Mouse (Mus musculus) adrenal gland, postnatal 14 days (tissue): ENCODE results near the gene Papolg. TPM values are rescaled to one million over a fixed set of nuclear protein-coding genes. Genes with fewer than 3 reads are reported as not detected.
"Not testable (repeated sequence)": the region's sequence is repeated elsewhere in the genome, so short reads cannot be mapped to it uniquely, and the experiment has no call there.

ENCODE experiments used
- DNase-seq: peaks from one replicate; pipeline ENCODE4 v3.0.0; 2021; ENCODE audit warnings: mixed read lengths
- long read RNA-seq, 2 experiments: library from polyadenylated mRNA; stranded (forward); transcript quantifications; one replicate each; pipeline ENCODE4 v2.0.0; 2021
- total RNA-seq: library from RNA; stranded (reverse); gene quantifications from 2 replicates; pipeline ENCODE4 v1.2.3, GENCODE M21; 2021

Papolg gene
- 10.7 and 13.0 TPM in 2 replicates for total RNA-seq
- long read RNA-seq, experiment 1, partial matches to known transcripts: 0 of 4 reads
- long read RNA-seq, experiment 1, other reads (novel, unspliced or antisense): 1 of 4 reads
- long read RNA-seq, experiment 2, partial matches to known transcripts: 0 of 3 reads
- long read RNA-seq, experiment 2, other reads (novel, unspliced or antisense): 0 of 3 reads

DNA sequence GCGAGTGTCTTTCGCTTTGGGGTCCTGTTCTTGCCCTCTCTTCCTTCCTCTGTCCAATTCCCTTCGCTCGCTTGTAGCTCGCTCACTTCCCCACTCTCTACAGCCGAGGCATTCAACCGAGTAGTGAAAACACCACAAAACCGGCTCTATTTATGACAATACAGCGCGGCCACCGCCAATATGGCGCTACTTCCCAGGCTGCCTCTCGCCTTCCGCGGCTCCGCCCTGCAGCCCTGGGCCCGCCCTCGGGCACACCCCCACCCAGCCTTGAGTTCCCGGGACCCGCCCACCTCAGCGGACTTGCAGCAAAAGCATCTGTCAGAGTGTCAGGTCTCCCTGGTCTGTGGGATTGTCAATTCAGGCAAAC lies at the start of gene Papolg:
TSS of gene Papolg (minus strand) at position 194 of the 367 bp plus-strand sequence.
- DNase-seq: peak; percentile 98

DNA sequence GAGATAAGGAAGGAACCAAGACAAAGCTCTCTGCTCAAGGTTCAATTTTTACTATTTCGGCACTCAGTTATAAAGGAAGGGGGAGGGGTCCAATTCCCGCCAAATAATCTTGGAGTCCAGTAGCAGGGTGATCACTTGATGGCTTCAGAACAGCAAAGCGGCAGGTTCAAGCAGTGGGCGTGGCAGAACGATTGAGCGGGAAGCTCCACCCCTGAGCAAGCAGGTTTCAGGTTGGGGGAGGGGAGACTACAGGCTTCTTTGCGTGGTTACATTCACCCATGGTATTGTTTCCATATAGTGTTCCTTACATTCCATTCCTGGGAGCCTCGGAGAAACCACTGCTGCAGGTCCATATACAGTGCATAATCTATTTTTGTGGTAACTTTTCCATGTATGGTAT lies 33.1 kb upstream of the Papolg start:
- not testable (repeated sequence) for DNase-seq

DNA sequence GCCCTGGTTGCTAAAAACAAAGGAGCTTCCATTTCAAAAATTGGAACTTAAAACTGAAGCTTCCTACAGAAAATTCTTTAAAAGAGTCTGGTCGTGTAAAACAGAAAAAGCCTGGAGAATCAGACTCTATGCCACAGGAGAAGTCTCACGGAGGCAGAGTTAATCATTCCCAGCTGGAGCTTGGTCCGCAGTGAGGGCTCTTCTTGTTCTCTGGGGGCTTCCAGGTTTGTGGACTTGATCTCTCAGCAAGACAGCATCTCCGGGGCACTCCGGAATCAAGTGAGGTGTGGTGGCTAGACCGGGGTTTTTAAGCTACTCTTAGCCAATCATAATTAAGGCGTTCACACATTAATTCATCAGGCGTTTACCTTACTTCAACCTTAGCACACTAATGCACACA lies 32.6 kb upstream of the Papolg start:
- no peak for DNase-seq

DNA sequence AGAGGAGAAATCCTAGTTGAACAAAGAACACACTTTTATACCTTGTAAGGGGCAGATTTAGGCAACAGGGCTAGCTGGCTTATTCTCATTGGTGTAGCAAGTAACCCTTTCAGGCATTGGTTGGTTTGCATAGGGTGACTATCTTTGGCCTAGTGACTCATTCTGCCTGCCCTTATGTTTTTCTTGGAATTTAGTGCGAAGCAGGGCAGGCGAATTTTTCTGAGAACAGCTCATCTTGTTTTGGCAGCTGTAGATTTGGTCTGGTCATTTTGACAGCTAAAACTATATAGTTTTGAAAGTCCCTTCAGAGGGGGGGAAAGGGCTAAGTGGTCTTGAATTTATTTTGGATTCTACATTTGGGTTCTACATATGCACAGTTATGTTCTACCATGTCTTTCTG lies 18.8 kb upstream of the Papolg start:
- DNase-seq: not testable (repeated sequence)

DNA sequence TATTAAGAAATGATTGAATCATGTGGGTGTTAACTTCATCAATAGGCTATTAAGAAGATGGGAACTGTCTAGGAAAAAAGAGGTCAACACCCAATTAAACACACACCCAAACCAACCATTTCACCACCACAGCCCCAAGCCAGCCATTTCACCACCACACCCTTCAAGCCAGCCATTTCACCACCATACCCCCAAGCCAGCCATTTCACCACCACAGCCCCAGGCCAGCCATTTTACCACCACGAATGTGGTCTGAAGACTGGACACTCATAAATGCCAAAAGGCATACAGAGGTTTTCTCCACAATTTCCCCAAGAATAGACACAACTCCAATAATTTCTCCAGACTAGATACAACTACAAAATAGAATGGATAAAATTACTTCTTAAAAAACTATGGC lies 8.9 kb upstream of the Papolg start:
- no peak for DNase-seq

DNA sequence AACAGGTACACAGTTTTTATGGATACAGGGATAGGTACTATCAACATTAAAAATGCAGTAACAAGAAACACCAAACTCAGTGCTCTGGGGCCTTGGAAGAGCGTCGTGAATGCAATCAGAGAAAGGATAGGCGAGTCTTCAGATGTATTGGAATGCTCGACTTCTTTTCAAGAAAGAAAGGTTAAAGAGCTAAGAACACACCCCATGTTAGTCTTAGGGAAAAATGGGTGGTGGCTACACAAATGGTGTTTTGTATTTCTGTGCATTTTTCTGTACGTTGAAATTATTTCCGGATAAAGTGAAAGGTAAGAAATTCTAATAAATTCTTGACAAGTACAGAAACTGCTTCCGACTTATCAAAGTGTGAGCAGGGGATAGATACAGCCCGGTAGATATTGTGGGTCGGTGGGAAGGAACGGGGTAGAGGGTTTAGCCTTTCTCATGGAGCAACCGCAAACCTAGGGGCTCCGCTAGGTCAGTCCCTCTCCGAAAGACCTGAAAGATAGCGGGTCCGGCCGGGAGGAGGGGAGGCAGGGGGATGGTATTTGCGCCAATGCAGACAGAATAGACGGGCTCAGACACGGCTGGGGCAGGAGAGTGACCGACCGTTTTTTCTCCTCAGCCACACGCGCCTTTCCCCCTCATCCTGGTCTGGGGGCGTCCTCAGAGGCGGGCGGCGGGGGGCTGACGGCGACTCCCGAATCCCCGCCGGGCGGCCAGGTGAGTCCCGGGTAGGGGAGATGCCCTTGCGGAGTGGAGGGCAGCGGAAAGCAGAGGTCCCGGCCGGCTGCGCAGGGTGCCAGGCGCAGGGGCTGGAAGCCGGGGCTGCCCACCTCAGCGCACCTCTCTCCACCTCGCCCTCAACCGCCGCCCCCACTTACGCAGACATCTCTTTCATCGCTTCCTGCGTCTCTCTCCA lies 653 bp downstream of the Papolg start:
- no peak for DNase-seq

DNA sequence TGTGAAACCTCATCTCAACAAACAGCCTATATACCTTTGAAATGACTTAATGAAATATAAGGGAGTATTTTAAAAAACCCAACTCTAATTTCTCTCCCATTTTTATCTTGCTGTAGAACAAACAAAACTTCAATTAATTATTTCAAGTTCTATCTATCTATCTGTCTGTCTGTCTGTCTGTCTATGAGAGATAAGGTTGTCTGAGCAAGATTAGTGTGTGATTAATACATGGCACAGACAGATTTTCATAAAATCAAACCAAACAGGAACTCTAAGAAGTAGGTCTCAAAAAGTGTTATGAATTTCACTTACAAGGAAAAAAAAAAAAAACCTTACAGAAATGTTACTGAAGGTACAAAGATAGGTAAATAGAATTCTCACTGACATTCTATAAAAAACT lies 1.5 kb downstream of the Papolg start:
- DNase-seq: no peak

DNA sequence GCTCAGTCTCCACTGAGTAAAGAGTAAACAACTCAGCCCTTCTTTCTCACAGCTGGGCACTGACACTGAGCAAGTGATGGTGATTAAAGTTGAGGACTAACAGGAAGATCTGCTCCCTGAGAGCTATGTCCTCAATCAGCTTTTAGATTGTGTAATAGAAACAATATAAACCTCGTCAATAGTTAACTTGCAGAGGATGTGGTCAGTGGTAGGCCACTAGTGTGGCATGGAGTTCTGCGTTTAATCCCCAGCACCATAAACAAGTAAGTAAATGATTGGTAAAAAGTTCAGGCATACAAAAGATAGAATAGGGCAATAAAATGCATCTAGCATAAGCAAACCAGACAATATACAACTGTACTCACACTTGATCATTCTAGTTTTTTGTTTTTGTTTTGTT lies 30.7 kb downstream of the Papolg start:
- DNase-seq: no peak

DNA sequence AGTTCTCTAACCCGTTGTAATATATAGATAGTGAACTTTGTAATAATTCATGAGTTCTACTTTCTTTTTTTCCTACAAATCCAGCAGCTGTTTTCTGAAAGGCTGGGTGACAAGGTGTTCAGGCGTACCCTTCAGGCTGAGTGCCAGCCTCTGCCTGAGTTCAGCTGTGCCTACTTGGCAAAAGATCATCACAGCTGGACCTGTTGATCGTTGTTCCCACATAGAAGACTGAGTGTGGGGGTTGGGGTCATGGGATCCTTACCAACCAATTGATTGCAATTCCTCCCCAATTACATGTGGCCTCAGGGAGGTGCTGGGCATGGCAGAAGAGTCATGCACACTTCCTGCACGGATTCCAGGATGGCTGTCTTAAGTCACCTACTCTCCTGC lies 38.3 kb downstream of the Papolg start:
- no peak for DNase-seq

DNA sequence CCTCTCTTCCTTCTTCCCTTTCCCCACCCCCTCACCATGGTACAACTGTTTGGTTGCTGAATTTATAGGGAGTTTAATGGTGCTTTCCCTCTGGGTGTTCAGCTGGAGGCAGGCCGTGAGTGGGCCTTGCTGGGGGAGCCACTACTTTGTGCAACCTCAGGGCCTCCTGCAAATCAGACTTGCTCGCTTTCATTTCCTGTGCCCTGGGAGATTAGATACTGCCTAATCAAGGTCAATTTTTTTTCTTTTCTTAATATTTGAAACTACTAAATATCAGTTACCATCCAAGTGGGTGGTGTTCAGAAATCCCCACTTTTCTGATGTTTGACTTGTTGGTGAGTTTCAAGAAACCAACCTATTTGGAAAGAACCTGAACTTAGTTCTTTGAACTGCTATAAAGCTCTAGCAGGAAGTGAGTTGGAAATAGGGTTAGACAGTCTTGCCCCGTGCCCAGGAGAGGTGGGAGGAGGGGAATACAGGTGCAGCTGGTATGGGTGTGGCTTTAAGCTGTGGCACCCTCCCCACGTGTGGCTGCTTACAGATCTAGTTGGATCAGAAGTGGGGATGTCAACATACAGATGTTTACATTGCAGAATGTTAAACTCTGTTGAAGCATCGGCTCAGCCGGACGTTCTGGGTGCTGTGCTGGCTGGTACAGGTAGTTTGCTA lies 38.9 kb downstream of the Papolg start:
- DNase-seq: no peak

DNA sequence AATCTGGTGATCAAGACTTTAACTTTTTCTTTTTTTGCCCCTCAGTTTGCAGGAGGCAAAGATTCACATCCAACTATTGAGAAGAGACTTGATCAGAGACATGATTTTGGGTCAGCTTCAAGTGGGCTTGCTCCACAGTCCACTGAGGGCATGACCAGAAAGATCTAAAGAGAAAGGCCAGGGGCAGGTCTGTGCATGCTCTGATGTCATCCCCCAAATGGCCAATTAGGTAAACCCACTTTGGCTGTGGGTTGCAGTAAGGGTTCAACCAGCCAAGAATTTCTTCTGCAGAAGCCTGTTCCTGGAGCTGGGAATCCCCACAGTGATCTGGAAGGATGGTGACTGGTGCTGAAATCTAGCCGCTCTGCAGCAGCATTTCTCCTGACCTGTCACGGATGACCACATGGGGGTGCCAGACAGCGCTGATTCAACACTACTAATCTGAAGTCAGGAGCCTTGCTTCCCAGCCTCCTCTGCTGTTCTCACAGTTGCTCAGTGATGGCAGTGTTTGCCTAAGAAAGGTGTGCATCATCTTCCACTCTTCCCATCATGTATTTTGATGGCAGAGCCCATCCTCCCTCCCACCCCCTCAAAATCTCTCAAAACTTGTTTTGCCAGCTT lies 39.8 kb downstream of the Papolg start:
- peak; percentile 84 for DNase-seq

DNA sequence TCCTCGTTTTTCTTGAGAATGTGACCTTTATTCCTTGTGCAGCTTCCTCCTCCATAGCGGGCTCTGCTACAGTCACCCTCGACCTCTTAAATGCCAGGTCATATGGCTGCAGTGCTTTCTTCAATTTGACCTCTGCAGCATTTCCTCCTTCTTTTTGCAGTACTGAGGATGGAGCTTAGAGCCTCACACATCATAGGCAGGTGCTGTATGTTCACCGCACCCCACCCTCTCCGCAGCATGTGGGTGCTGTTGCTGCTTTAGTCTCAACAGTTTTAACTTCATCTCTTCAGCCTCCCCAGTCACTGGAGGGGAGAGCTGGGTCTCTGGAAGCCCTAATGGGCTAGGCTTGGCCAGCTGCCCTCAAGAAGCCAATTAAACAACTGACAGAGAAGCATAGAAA lies 41.7 kb downstream of the Papolg start:
- DNase-seq: no peak

DNA sequence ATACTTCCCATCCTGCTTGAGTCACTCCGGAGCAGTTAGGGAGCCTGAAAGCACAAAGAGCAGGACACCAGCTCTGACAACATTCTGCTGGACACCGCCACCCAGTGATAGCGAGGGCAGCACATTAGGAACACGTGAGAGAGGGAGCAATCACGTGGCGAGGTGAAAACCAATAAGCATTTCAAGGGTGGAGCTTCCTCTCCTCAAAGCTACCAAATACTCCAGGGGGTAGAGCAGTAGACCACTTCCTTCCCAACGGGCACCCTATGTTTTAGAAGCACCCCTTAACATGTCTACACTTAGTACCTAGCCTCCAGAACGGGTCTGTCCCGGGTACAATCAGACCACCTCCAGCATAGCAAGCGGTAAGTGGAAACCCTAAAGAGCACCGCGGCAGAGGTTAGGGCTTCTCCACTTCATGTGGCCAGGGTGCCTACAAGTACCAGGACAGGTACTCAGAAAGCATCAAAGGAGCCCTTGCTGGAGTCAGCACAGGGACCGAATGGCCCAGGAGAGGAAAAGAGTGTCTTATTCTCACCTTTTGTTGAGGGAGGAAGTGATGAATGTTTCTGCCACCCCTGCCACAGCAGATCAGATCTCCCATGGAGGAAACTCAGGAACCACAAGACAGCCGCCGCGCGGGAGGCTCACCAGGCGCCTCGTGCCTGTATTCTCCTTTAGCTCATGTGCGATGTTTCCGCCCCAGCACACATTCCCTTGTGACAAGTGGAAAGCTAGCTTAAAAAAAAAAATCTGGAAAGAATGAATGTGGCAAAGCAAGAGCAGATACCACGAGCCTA lies 48.8 kb downstream of the Papolg start:
- no peak for DNase-seq

DNA sequence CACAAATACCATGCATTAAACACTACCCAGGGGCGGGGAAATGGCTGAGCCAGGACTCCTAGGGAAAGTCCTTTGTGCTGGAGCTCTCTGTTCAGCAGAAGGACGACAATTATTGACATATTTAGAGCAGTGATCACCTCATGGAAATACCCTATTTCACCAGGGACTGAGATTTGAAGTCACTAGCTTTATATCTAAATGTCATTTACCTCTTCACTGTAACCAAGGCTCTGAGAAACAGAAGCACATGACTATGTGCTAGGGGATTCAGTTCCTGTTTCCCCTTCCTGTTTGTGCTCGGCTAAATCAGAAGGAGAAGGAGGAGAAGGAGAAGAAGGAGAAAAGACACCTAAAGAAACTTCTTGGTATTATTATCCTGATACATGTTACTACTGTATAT lies 71.8 kb downstream of the Papolg start:
- DNase-seq: no peak

DNA sequence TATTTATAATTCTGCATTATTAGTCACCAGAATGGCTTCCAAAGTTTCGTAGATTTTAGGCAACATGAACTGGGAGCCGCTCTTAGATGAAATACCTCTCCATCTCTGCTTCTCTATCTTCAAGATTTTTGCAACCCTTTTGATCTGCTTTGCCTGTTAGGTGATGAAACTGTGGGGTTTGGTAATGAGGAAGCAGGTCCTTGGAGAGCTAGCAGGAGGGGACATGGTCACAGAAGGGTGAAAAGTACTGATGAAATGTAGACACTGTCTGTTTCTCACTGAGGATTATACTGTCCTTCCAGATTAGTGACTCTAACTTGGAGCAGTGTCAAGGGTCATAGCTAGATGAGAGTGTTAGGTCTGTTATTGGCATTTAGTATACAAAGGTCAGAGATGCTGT lies 73.4 kb downstream of the Papolg start:
- no peak for DNase-seq

DNA sequence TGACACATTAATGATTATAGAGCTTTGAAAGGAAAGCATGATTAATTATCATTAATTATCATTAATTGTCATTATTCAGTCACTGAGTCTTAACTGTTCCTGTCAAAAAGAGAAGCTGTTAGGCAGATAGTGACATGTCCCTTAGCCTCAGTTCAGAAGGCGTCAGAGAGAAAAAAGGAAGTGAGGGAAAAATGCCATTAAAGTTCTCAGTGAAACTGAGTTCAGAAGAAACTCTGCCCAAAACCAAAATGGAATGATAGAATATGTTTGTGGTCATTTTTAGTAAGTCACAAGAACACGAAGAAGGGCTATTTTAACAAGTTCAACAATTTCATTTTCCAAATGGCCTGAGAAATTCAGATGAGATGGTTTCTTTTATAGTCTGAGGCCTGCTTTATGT lies 74.1 kb downstream of the Papolg start:
- no peak for DNase-seq

DNA sequence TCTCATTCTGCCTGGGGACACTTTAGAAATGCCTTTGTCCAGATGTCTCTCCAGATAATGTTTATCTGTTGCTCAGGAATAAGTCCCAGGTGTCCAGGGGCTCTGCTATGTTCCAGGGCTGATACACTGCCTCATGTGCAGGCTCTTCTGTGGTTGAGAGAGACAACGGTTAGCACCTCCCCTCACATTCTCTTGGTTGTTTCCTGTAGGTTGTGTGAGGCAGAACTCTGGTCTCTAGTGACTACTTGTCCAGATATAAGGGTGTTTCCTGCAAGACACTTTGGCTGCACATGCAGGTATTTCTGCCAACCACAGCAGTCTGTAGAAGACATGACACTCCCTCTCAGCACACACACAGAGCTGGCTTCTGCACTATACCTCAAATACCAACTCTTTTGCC lies 76.3 kb downstream of the Papolg start:
- no peak for DNase-seq

Other genes starting within 250 kb of the Papolg start
- gene Pus10, start 229.6 kb downstream of the Papolg start, total RNA-seq: 19.2 and 21.8 TPM in 2 replicates
- 56.9 and 66.8 TPM in 2 replicates for gene Pex13, start 229.3 kb downstream of the Papolg start, total RNA-seq
- gene Rel, start 124.3 kb downstream of the Papolg start, total RNA-seq: 7.4 and 7.8 TPM in 2 replicates
- gene A830031A19Rik, start 179.8 kb upstream of the Papolg start, total RNA-seq: not detected in 2 replicates
- gene Bcl11a, start 182.8 kb upstream of the Papolg start, total RNA-seq: 5.1 and 9.7 TPM in 2 replicates